Mouse (Mus musculus) myocyte (in vitro differentiated cells): ENCODE results near the gene Tshr.

Experiments
- CEBPB ChIP-seq: IDR thresholded peaks from 2 replicates; pipeline ENCODE4 v1.6.1; 2011; ENCODE audit warnings: mild to moderate bottlenecking, moderate library complexity; ENCODE audit not compliant: poor library complexity, insufficient read depth, severe bottlenecking
- E2F4 ChIP-seq: IDR thresholded peaks from one replicate; pipeline ENCODE4 v1.6.1; 2011; ENCODE audit warnings: mild to moderate bottlenecking, control low read depth, moderate library complexity; ENCODE audit not compliant: insufficient read depth
- MAX ChIP-seq: IDR thresholded peaks from one replicate; pipeline ENCODE4 v1.6.1; 2011; ENCODE audit warnings: low read depth, mild to moderate bottlenecking, control low read depth
- MYOG ChIP-seq, 3 experiments: IDR thresholded peaks; one replicate each; pipeline ENCODE4 v1.6.1; 2011; ENCODE audit warnings: control low read depth in 2 of 3, low read depth in 2 of 3, mild to moderate bottlenecking in 2 of 3; ENCODE audit not compliant: insufficient read length in 2 of 3, control insufficient read depth in 1 of 3, insufficient read depth in 1 of 3
- POLR2A ChIP-seq: IDR thresholded peaks from one replicate; pipeline ENCODE4 v1.6.1; 2011; ENCODE audit warnings: low read depth, mild to moderate bottlenecking, control low read depth, moderate library complexity; ENCODE audit not compliant: insufficient read length
- POLR2AphosphoS2 ChIP-seq: IDR thresholded peaks from one replicate; pipeline ENCODE4 v1.6.1; 2011; ENCODE audit warnings: low read depth, control low read depth; ENCODE audit not compliant: insufficient read length
- SRF ChIP-seq: IDR thresholded peaks from one replicate; pipeline ENCODE4 v1.6.1; 2011; ENCODE audit warnings: low read depth; ENCODE audit not compliant: control insufficient read depth, insufficient read length
- TCF12 ChIP-seq: IDR thresholded peaks from one replicate; pipeline ENCODE4 v1.6.1; 2011; ENCODE audit warnings: mild to moderate bottlenecking, control low read depth; ENCODE audit not compliant: poor library complexity, insufficient read depth, severe bottlenecking
- USF1 ChIP-seq: IDR thresholded peaks from one replicate; pipeline ENCODE4 v1.6.1; 2011; ENCODE audit warnings: low read depth, mild to moderate bottlenecking, control low read depth, moderate library complexity

DNA sequence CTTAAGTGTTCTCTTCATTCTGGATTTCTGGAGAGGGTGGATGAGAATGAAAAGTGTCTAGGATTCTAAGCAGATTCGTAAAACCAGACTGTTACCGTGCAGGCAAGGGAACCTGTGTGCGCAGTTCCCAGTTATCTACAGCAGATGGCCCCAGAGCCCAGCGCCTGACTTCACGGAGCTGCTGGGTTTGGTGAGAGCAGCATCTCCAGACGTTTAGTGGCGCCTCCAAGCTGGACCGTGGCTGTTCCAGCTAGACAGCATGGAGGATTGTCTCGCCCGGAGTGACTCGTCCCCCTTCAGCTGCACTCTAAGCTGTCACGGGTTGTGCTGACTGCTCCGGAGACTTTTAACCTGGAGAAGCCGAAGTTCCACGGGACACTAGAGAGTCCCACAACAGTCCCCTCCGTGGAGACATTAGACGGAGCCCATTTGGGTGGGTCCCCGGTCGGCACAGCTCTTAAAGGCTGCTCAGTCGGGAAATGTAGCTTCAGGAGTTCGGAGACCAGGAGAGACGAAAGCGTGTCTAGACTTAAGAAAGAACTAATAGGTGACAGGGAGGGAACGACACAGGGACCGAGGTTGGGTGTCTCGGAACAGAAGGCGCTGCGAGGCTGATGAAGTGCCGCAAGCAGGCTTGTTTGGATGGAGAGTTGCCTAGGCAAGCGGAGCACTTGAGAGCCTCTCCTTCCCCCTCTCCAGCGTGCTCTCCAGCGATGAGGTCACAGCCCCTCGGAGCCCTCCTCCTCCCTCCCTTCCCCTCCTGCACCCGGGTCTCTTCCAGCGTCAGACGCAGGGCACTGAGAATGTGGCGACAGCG lies 16.1 kb downstream of the Tshr start:
- no peak for TF ChIP-seq TCF12
- no peak for TF ChIP-seq POLR2A
- TF ChIP-seq E2F4, result no peak
- no peak for TF ChIP-seq MYOG (IDR thresholded peaks at IDR 0.05; ENCODE audit: control insufficient read depth in 1 of 3, insufficient read depth in 1 of 3, insufficient read length in 2 of 3, low read depth in 2 of 3)
- no peak for TF ChIP-seq USF1
- TF ChIP-seq MAX, result no peak
- TF ChIP-seq SRF, result no peak
- no peak for TF ChIP-seq CEBPB
- no peak for TF ChIP-seq POLR2AphosphoS2
